Mouse (Mus musculus): ENCODE results near the gene Nip7. TPM values are rescaled to one million over a fixed set of nuclear protein-coding genes. Genes with fewer than 3 reads are reported as not detected.

The Nip7 gene
- total RNA-seq, 2 experiments from 2014 or later, result 18.3 to 24.7 TPM

Small RNA genes lying within 50 kb of the gene (microRNA-seq; reads per million reads assigned to microRNA genes)
- gene Mir7075, result 0.50 to 1.3 reads per million in 2 experiments

Other genes starting within 250 kb of the Nip7 start
- gene Has3, start 186.6 kb upstream of the Nip7 start, total RNA-seq (2021), result 1 to 10 TPM; 1.3 to 2.3 TPM
- gene Utp4, start 163.2 kb upstream of the Nip7 start, total RNA-seq (2021), result 10 to 100 TPM; 15.7 to 19.5 TPM
- gene Sntb2, start 121.1 kb upstream of the Nip7 start, total RNA-seq (2021), result 10 to 100 TPM; 11.0 to 13.9 TPM
- 10 to 100 TPM; 50.6 to 51.1 TPM for gene Vps4a, start 25.7 kb upstream of the Nip7 start, total RNA-seq (2021)
- gene Pdf, start 8.3 kb upstream of the Nip7 start, total RNA-seq (2021), result 10 to 100 TPM; 35.3 to 36.0 TPM
- 10 to 100 TPM; 16.9 to 17.7 TPM for gene Cog8, start 188 bp upstream of the Nip7 start, total RNA-seq (2021)
- gene Tmed6, start 8.8 kb downstream of the Nip7 start, total RNA-seq (2021), result not detected
- 10 to 100 TPM; 10.1 to 15.9 TPM for gene Terf2, start 39.7 kb downstream of the Nip7 start, total RNA-seq (2021)
- 10 to 100 TPM; 21.9 to 25.3 TPM for gene Cyb5b, start 93.8 kb downstream of the Nip7 start, total RNA-seq (2021)
- 10 to 100 TPM; 16.8 to 18.7 TPM for gene Nfat5, start 236.6 kb downstream of the Nip7 start, total RNA-seq (2021)

All from gastrocnemius, postnatal 14 days (tissue).